ENCODE assay signal across 1 mouse cellular context in the genomic region with DNA sequence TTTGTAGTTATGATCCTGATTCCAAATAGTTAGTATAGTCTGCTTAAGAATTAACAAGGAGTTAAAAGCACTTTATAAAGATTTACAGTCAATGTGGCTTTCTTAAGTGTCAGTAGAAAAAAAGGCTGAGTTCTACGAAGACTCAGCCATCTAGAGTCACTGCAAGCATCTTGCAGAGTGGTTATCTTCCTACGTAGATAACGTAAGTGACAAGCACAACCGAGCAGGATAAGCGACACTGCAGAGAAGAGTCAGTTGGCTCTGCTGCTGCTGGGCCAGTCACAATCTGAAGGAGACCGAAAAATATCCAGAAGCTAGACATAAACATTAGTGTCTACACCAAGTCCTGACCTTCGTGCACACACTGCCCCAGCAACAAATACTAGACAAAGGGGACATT.
TF ChIP-seq lines count a peak whose summit lies in the region.

No protein-coding gene starts in this region.

TF ChIP-seq in MEL, 35 proteins besides CTCF, POLR2A, EP300 and RAD21 (continued from another document):
- TF ChIP-seq MXI1 (IDR thresholded peaks at IDR 0.05; ENCODE audit: low read depth, low read length) (peak; percentile 43; the same call in 1 of the 2 replicates), TCF12 (IDR thresholded peaks at IDR 0.05; ENCODE audit: low read depth, low read length) (peak; percentile 22; the same call in 1 of the 2 replicates), NELFE (IDR thresholded peaks at IDR 0.05; ENCODE audit: low read depth, low read length) (no peak), ZC3H11A (IDR thresholded peaks at IDR 0.05; ENCODE audit: low read depth, low read length) (no peak)
